Mouse (Mus musculus) stomach, embryonic 16.5 days (tissue): Measurements from ENCODE around the gene Sult2b1. TPM values are rescaled to one million over a fixed set of nuclear protein-coding genes. Genes with fewer than 3 reads are reported as not detected.

Source experiments
- ATAC-seq: fragments of 200-750 bp; cut with Nextera tagmentation; 2 replicates; pipeline ENCODE4 v1.8.0; 2017; ENCODE audit warnings: moderate number of reproducible peaks, moderate TSS enrichment; ENCODE audit not compliant: insufficient read depth, low FRiP score
- H3K27ac ChIP-seq: fragments of 300-500 bp; sonication (generic); 2 replicates; pipeline ENCODE4 v1.5.1; 2014; ENCODE audit warnings: low read length
- H3K27me3 ChIP-seq: fragments of 300-500 bp; sonication (generic); 2 replicates; pipeline ENCODE4 v1.6.1; 2014; ENCODE audit warnings: low read length, control low read depth, mixed read lengths; ENCODE audit not compliant: control insufficient read depth, insufficient read depth
- H3K36me3 ChIP-seq: fragments of 300-500 bp; sonication (generic); 2 replicates; pipeline ENCODE4 v1.6.1; 2014; ENCODE audit warnings: low read length; ENCODE audit not compliant: control insufficient read depth, insufficient read depth
- H3K4me1 ChIP-seq: fragments of 300-500 bp; sonication (generic); 2 replicates; pipeline ENCODE4 v1.6.1; 2014; ENCODE audit warnings: low read length, control low read depth, mixed read lengths; ENCODE audit not compliant: control insufficient read depth, insufficient read depth
- H3K4me2 ChIP-seq: fragments of 300-500 bp; sonication (generic); 2 replicates; pipeline ENCODE4 v1.6.1; 2014; ENCODE audit warnings: low read depth, low read length, mixed read lengths
- H3K4me3 ChIP-seq: fragments of 300-500 bp; sonication (generic); replicated peaks from 2 replicates; pipeline ENCODE4 v1.5.1; 2014; ENCODE audit warnings: mild to moderate bottlenecking, low read length
- H3K9ac ChIP-seq: fragments of 300-500 bp; sonication (generic); 2 replicates; pipeline ENCODE4 v1.6.1; 2014; ENCODE audit warnings: low read length
- H3K9me3 ChIP-seq: fragments of 300-500 bp; sonication (generic); replicated peaks from 2 replicates; pipeline ENCODE4 v1.6.1; 2016; ENCODE audit warnings: low read length, control low read depth; ENCODE audit not compliant: control insufficient read depth
- WGBS: fragments of 180-500 bp; shearing (Covaris S2); extraction: QIAGEN DNeasy Blood & Tissue Kit; methylation state at CpG from one replicate; pipeline ENCODE4 v1.1.7; 2014; 5-methylcytosine and 5-hydroxymethylcytosine counted together
- polyA plus RNA-seq: library from polyadenylated mRNA; unstranded; fragments of >200 nt; fragmentation: Nextera tagmentation; extraction: Ambion mirVana; gene quantifications from 2 replicates; pipeline ENCODE4 v1.2.1, GENCODE M21; 2015

The Sult2b1 gene
- polyA plus RNA-seq, 1 experiment from 2014 or later, result 32.7 TPM

- H3K4me3 ChIP-seq, result peak overlapping the region; percentile 23
- H3K9ac ChIP-seq, result peak overlapping the region; percentile 54
- no peaks in the 10 kb centered on the region for H3K9me3 ChIP-seq
- ATAC-seq, result no peak
- WGBS, result 63% methylated on average over 7 of the region's 7 CpGs
- peaks cover 12% of the 10 kb centered on the region for H3K36me3 ChIP-seq
- H3K4me2 ChIP-seq, result peak overlapping the region; percentile 41
- H3K27me3 ChIP-seq, result no peaks in the 10 kb centered on the region
- peak overlapping the region; percentile 78 for H3K27ac ChIP-seq
- peaks cover 18% of the 10 kb centered on the region for H3K4me1 ChIP-seq
These were observed 63.3 kb downstream of the Sult2b1 start for GRCm38 (mm10) chr7:45721234-45721571.

GRCm38 (mm10) chr7:45720413-45721233 lies 63.8 kb downstream of the Sult2b1 start, which contains the start of gene Fam83e:
Gene Fam83e, plus strand, starts transcription at chr7:45721212.
- Histone ChIP-seq H3K4me1 (peaks cover 24% of the 10 kb centered on the region), H3K4me2 (peak within 1 kb of the TSS; percentile 80), H3K9ac (peak within 1 kb of the TSS; percentile 93), H3K9me3 (no peaks in the 10 kb centered on the region), H3K27ac (peak within 1 kb of the TSS; percentile 78), H3K4me3 (peak within 1 kb of the TSS; percentile 23), H3K27me3 (no peaks in the 10 kb centered on the region), H3K36me3 (peaks cover 12% of the 10 kb centered on the region)
- peak; percentile 82 for ATAC-seq
- WGBS, result 65% methylated on average over 14 of the region's 14 CpGs

GRCm38 (mm10) chr7:45719738-45720412 lies 64.6 kb downstream of the Sult2b1 start:
- peaks cover 12% of the 10 kb centered on the region for H3K36me3 ChIP-seq
- no peaks in the 10 kb centered on the region for H3K27me3 ChIP-seq
- H3K27ac ChIP-seq, result no peak overlapping the region
- ATAC-seq, result no peak
- peaks cover 27% of the 10 kb centered on the region for H3K4me1 ChIP-seq
- peak overlapping the region; percentile 93 for H3K9ac ChIP-seq
- H3K4me2 ChIP-seq, result peak overlapping the region; percentile 80
- 87% methylated on average over 14 of the region's 16 CpGs for WGBS
- peak overlapping the region; percentile 89; the same call in 1 of the 2 replicates for H3K4me3 ChIP-seq
- no peaks in the 10 kb centered on the region for H3K9me3 ChIP-seq

GRCm38 (mm10) chr7:45719180-45719579 lies 65.3 kb downstream of the Sult2b1 start:
- H3K4me1 ChIP-seq, result peaks cover 32% of the 10 kb centered on the region
- no peaks in the 10 kb centered on the region for H3K9me3 ChIP-seq
- peak overlapping the region; percentile 93 for H3K9ac ChIP-seq
- peak overlapping the region; percentile 89 for H3K4me3 ChIP-seq
- no peak for ATAC-seq
- peaks cover 8% of the 10 kb centered on the region for H3K36me3 ChIP-seq
- peak overlapping the region; percentile 88 for H3K27ac ChIP-seq
- 77% methylated on average over 10 of the region's 10 CpGs for WGBS
- no peaks in the 10 kb centered on the region for H3K27me3 ChIP-seq
- H3K4me2 ChIP-seq, result peak overlapping the region; percentile 80

GRCm38 (mm10) chr7:45718331-45718730 lies 66.1 kb downstream of the Sult2b1 start:
- H3K4me3 ChIP-seq, result peak overlapping the region; percentile 89
- H3K4me1 ChIP-seq, result peaks cover 34% of the 10 kb centered on the region
- peak overlapping the region; percentile 80 for H3K4me2 ChIP-seq
- under 1% methylated on average over 20 of the region's 20 CpGs for WGBS
- no peak for ATAC-seq
- peak overlapping the region; percentile 88 for H3K27ac ChIP-seq
- H3K27me3 ChIP-seq, result no peaks in the 10 kb centered on the region
- H3K9me3 ChIP-seq, result no peaks in the 10 kb centered on the region
- peaks cover 11% of the 10 kb centered on the region for H3K36me3 ChIP-seq
- H3K9ac ChIP-seq, result peak overlapping the region; percentile 93

GRCm38 (mm10) chr7:45717918-45718297 lies 66.6 kb downstream of the Sult2b1 start, which contains the start of gene Sphk2:
Gene Sphk2, minus strand, starts transcription at chr7:45718002.
- Histone ChIP-seq H3K4me1 (peaks cover 37% of the 10 kb centered on the region), H3K4me2 (peak within 1 kb of the TSS; percentile 80), H3K4me3 (peak within 1 kb of the TSS; percentile 89), H3K36me3 (peaks cover 12% of the 10 kb centered on the region), H3K27ac (peak within 1 kb of the TSS; percentile 94), H3K9me3 (no peaks in the 10 kb centered on the region), H3K27me3 (no peaks in the 10 kb centered on the region), H3K9ac (peak within 1 kb of the TSS; percentile 93)
- WGBS, result 0% methylated on average over 41 of the region's 41 CpGs
- ATAC-seq, result peak; percentile 72

GRCm38 (mm10) chr7:45716952-45717917 lies 67.2 kb downstream of the Sult2b1 start:
- Histone ChIP-seq H3K4me3 (peak overlapping the region; percentile 89), H3K4me2 (peak overlapping the region; percentile 67), H3K9me3 (no peaks in the 10 kb centered on the region), H3K9ac (peak overlapping the region; percentile 93), H3K27me3 (no peaks in the 10 kb centered on the region), H3K4me1 (peaks cover 37% of the 10 kb centered on the region), H3K27ac (peak overlapping the region; percentile 94), H3K36me3 (peaks cover 12% of the 10 kb centered on the region)
- no peak; the same call in 1 of the 2 replicates for ATAC-seq
- WGBS, result 10% methylated on average over 31 of the region's 31 CpGs

- Histone ChIP-seq H3K27me3 (no peaks in the 10 kb centered on the region), H3K4me2 (peak overlapping the region; percentile 67), H3K9me3 (no peaks in the 10 kb centered on the region), H3K4me3 (peak overlapping the region; percentile 89), H3K27ac (peak overlapping the region; percentile 83; the same call in 1 of the 2 replicates), H3K9ac (peak overlapping the region; percentile 93), H3K36me3 (peaks cover 12% of the 10 kb centered on the region), H3K4me1 (peaks cover 37% of the 10 kb centered on the region)
- no peak for ATAC-seq
- 90% methylated on average over 3 of the region's 3 CpGs for WGBS
These were observed 68.0 kb downstream of the Sult2b1 start for GRCm38 (mm10) chr7:45716460-45716857.
